Mouse (Mus musculus): Measurements from ENCODE around the gene Igdcc4. TPM values are rescaled to one million over a fixed set of nuclear protein-coding genes. Genes with fewer than 3 reads are reported as not detected.
"Not testable (repeated sequence)": the region's sequence is repeated elsewhere in the genome, so short reads cannot be mapped to it uniquely, and the experiment has no call there.

Igdcc4 gene
- total RNA-seq (2021), result 10 to 100 TPM; 18.0 to 27.0 TPM
- long read RNA-seq, experiment 1, partial matches to known transcripts, result 2 of 5 reads
- long read RNA-seq, experiment 1, other reads (novel, unspliced or antisense), result 3 of 5 reads
- long read RNA-seq, experiment 2, full-length matches to known transcripts, result 5 of 11 reads
- long read RNA-seq, experiment 2, partial matches to known transcripts, result 5 of 11 reads
- long read RNA-seq, experiment 2, other reads (novel, unspliced or antisense), result 1 of 11 reads

GRCm38 (mm10) chr9:65100991-65101685 is at the start of gene Igdcc4:
Gene Igdcc4 (plus strand): TSS chr9:65101486.
- DNase-seq, result peak; percentile 56

- DNase-seq, result no peak
These were observed 37.0 kb upstream of the Igdcc4 start for GRCm38 (mm10) chr9:65064251-65064650.

DNA sequence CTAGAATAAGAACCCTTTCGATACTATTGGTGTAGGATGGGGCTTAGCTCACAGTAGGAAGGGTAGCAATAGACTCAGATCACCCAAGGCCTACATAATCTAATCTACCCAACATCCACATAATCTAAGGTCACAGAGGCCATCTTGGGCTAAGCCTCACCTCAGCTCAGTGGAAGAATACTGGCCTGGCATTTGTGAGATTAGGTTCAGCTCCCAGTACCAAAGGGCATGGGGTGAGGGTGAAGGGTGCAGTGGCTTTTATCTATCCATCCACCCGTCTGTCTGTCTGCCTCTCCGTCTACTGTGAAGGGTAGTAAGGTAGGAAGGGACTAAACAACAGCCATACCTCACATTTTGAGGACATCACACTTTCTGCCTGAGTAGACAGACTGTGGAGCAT is 30.7 kb upstream of the Igdcc4 start:
- DNase-seq, result no peak

- DNase-seq, result no peak
These were observed 27.7 kb upstream of the Igdcc4 start for GRCm38 (mm10) chr9:65073555-65073954.

GRCm38 (mm10) chr9:65074251-65074650 is 27.0 kb upstream of the Igdcc4 start:
- DNase-seq, result no peak

GRCm38 (mm10) chr9:65074855-65075493 is 26.3 kb upstream of the Igdcc4 start:
- no peak for DNase-seq

- DNase-seq, result peak; percentile 59
These were observed 23.8 kb upstream of the Igdcc4 start for GRCm38 (mm10) chr9:65077536-65077935.

GRCm38 (mm10) chr9:65080141-65080540 is 21.1 kb upstream of the Igdcc4 start:
- DNase-seq, result not testable (repeated sequence)

- no peak for DNase-seq
These were observed 18.1 kb upstream of the Igdcc4 start for GRCm38 (mm10) chr9:65083075-65083765.

- peak; percentile 54 for DNase-seq
These were observed 17.0 kb upstream of the Igdcc4 start for GRCm38 (mm10) chr9:65084198-65084807.

GRCm38 (mm10) chr9:65085270-65085669 is 16.0 kb upstream of the Igdcc4 start:
- no peak for DNase-seq

GRCm38 (mm10) chr9:65086801-65087200 is 14.5 kb upstream of the Igdcc4 start:
- no peak for DNase-seq

GRCm38 (mm10) chr9:65087490-65087889 is 13.8 kb upstream of the Igdcc4 start:
- no peak for DNase-seq

DNA sequence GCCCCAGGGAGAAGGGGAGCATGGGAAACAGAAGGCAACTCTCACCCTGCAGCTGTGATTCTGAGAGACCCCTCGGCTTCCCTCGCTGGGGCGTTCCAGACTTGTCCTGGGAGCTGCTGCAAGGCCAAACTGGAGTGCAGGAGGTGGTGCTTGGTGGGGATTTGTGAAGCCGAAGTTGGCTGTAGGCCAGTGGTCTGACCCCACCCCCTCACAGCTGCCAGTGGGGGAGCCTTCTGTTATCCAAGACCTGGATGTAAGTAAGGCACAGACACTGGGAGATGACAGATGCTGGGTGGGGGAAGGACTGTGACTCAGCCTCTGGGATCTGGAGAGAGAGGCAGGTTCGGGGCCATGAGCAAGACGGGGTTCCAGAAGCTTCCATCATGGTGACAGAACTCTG is 7.0 kb upstream of the Igdcc4 start:
- DNase-seq, result peak; percentile 80

DNA sequence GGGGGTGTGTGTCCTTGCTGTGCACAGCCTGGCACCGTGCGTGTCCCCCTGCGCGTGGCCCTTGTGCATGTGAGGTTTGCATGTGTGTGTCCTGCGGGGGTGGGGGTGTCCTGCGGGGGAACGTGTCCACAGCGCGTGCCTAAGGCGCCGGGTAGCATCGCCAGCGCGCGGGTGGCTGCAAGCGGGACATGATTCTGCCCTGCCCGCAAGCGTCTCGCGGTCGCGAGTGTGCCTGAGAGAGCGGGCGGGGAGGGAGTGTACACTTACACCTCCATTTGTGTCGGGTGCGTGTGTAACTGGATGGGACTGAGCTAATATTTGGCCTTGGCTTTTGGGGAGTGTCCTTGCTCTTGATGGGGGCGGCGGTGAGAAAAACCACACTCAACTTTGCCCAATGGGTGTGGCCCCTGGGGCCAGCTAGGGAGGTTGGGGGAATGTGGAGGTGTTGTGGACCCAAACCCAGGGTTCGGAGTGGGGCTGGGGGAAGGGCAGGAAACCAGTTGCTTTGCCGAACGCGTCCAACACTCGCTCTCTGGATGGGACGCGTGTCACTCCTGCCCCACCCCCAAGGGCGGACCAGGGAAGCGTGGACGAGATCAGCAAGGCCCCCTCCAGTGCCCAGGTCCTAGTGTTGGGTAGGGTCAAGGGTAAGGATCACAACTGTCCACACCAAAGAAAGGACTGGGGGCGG is 545 bp downstream of the Igdcc4 start:
- DNase-seq, result peak; percentile 75

GRCm38 (mm10) chr9:65102377-65103172 is 1.3 kb downstream of the Igdcc4 start:
- peak; percentile 58 for DNase-seq

DNA sequence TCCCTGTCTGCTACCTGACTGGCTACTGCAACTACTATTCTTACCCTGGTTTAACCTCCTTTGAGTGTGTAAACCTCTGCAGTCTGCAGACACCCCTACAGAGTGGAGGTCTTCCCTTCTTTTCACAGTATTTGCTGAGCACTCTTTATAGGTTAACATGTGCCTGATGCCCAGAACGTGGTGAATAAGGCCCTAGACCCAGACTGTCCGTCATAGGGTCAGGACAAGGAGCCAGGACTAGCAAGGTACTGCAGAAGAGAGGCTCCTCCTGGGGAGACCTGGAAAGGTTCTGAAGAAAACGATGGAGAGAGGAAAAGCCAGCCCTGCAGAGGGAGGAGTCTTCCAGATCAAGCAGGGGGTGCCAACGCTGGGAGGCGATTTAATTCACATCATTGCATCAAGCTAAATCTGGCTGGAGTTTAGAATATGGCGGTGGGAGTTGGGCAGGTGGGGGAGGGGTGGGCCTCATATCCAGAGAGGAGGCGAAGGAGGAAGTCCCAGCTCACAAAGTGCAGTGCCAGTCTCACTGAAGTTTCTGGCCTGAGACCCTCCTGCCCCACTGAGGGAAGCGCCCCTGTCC is 2.0 kb downstream of the Igdcc4 start:
- no peak for DNase-seq

- DNase-seq, result no peak
These were observed 5.5 kb downstream of the Igdcc4 start for GRCm38 (mm10) chr9:65106821-65107220.

- DNase-seq, result no peak
These were observed 6.6 kb downstream of the Igdcc4 start for GRCm38 (mm10) chr9:65107893-65108292.
